Mouse (Mus musculus) CH12.LX (cell line): ENCODE measurements at regions not wholly inside any gene's neighbourhood (a gene's known extent, or its start where the extent isn't known, plus 50 kb on each side); places are given as distances from the start of the nearest gene placed in this dataset.

Source experiments
- DNase-seq: peaks from one replicate; pipeline ENCODE4 v3.0.0-alpha.2; 2013; ENCODE audit errors: extremely low read depth
- H3K27ac ChIP-seq: 2 replicates; pipeline ENCODE4 v1.5.1; 2012; ENCODE audit warnings: low read depth, mild to moderate bottlenecking, control low read depth, moderate library complexity; ENCODE audit not compliant: insufficient read depth
- H3K27me3 ChIP-seq: replicated peaks from 2 replicates; pipeline ENCODE3; 2012; ENCODE audit warnings: inconsistent platforms
- H3K36me3 ChIP-seq, 2 experiments: replicated peaks in 1 of 2; 2 replicates each; pipeline versions ENCODE3 to v1.6.1; 2012; ENCODE audit warnings: inconsistent platforms in 1 of 2, low read length in 1 of 2, mild to moderate bottlenecking in 1 of 2, mixed read lengths in 1 of 2, moderate library complexity in 1 of 2; ENCODE audit not compliant: control insufficient read depth in 1 of 2, insufficient read depth in 1 of 2
- H3K4me1 ChIP-seq, 2 experiments: 2 replicates each; pipeline ENCODE4 v1.6.1; 2012; ENCODE audit warnings: inconsistent platforms in 1 of 2, moderate library complexity in 1 of 2; ENCODE audit not compliant: insufficient read depth in 2 of 2, control insufficient read depth in 1 of 2
- H3K4me2 ChIP-seq: 2 replicates; pipeline ENCODE4 v1.6.1; 2012; ENCODE audit warnings: low read depth, mild to moderate bottlenecking, control low read depth; ENCODE audit not compliant: poor library complexity, insufficient read depth, severe bottlenecking
- H3K4me3 ChIP-seq, 3 experiments: fragments of 150-350 bp in 1 of 3; sonication (generic) in 1 of 3; replicated peaks in 1 of 3; 2 replicates each; pipeline versions ENCODE3 to v1.5.1; 2011 to 2012; ENCODE audit warnings: low read depth in 2 of 3, low read length in 2 of 3, mild to moderate bottlenecking in 2 of 3, moderate library complexity in 2 of 3, control low read depth in 1 of 3, improper control_type of control experiment in 1 of 3, inconsistent platforms in 1 of 3, mixed read lengths in 1 of 3; ENCODE audit not compliant: poor library complexity in 1 of 3
- H3K79me2 ChIP-seq: replicated peaks from 2 replicates; pipeline ENCODE4 v1.6.1; 2012; ENCODE audit warnings: mild to moderate bottlenecking, moderate library complexity; ENCODE audit not compliant: control insufficient read depth, poor library complexity, insufficient read depth, severe bottlenecking; ENCODE audit errors: extremely low read depth
- H3K9ac ChIP-seq: 2 replicates; pipeline ENCODE4 v1.6.1; 2012; ENCODE audit warnings: low read depth, mild to moderate bottlenecking, control low read depth, moderate library complexity; ENCODE audit not compliant: insufficient read depth
- H3K9me3 ChIP-seq: replicated peaks from 2 replicates; pipeline ENCODE3; 2012; ENCODE audit warnings: low read length, inconsistent platforms, mixed read lengths
- BHLHE40 ChIP-seq: IDR thresholded peaks from 2 replicates; pipeline ENCODE4 v1.6.1; 2011; ENCODE audit warnings: mild to moderate bottlenecking, low read depth, low read length, improper control_type of control experiment
- CHD2 ChIP-seq: IDR thresholded peaks from 2 replicates; pipeline ENCODE4 v1.6.1; 2011; ENCODE audit warnings: low read length, improper control_type of control experiment
- CTCF ChIP-seq, 2 experiments: IDR thresholded peaks in 1 of 2; conservative IDR thresholded peaks in 1 of 2; 2 replicates each; pipeline ENCODE4 v1.5.1; 2011 to 2012; ENCODE audit warnings: low read depth in 2 of 2, low read length in 2 of 2, improper control_type of control experiment in 1 of 2, inconsistent platforms in 1 of 2, mild to moderate bottlenecking in 1 of 2, moderate library complexity in 1 of 2
- E2F4 ChIP-seq: IDR thresholded peaks from 2 replicates; pipeline ENCODE4 v1.6.1; 2011; ENCODE audit warnings: low read depth, low read length, improper control_type of control experiment; ENCODE audit not compliant: insufficient replicate concordance
- ELF1 ChIP-seq: IDR thresholded peaks from 2 replicates; pipeline ENCODE4 v1.6.1; 2014; ENCODE audit warnings: low read depth, mild to moderate bottlenecking, inconsistent platforms, low read length, improper control_type of control experiment
- EP300 ChIP-seq: IDR thresholded peaks from 2 replicates; pipeline ENCODE4 v1.6.1; 2011; ENCODE audit warnings: low read length, improper control_type of control experiment
- HCFC1 ChIP-seq: IDR thresholded peaks from 2 replicates; pipeline ENCODE4 v1.6.1; 2012; ENCODE audit warnings: low read depth, mild to moderate bottlenecking, inconsistent platforms, low read length, improper control_type of control experiment
- IRF4 ChIP-seq: IDR thresholded peaks from 2 replicates; pipeline ENCODE4 v1.6.1; 2014; ENCODE audit warnings: low read depth, mild to moderate bottlenecking, inconsistent platforms, low read length, improper control_type of control experiment
- JUN ChIP-seq: IDR thresholded peaks from 2 replicates; pipeline ENCODE4 v1.6.1; 2011; ENCODE audit warnings: low read depth, mild to moderate bottlenecking, low read length, improper control_type of control experiment, moderate library complexity; ENCODE audit not compliant: insufficient read depth
- JUND ChIP-seq: conservative IDR thresholded peaks from 2 replicates; pipeline ENCODE4 v1.6.1; 2011; ENCODE audit warnings: low read depth, low read length, improper control_type of control experiment
- MAZ ChIP-seq: IDR thresholded peaks from 2 replicates; pipeline ENCODE4 v1.6.1; 2012; ENCODE audit warnings: low read depth, mild to moderate bottlenecking, inconsistent platforms, low read length, improper control_type of control experiment, moderate library complexity
- MEF2A ChIP-seq: IDR thresholded peaks from 2 replicates; pipeline ENCODE4 v1.6.1; 2014; ENCODE audit warnings: low read depth, mild to moderate bottlenecking, inconsistent platforms, low read length, improper control_type of control experiment, borderline replicate concordance
- MXI1 ChIP-seq: IDR thresholded peaks from 2 replicates; pipeline ENCODE4 v1.6.1; 2011; ENCODE audit warnings: mild to moderate bottlenecking, low read depth, low read length, improper control_type of control experiment
- NELFE ChIP-seq: IDR thresholded peaks from 2 replicates; pipeline ENCODE4 v1.6.1; 2011; ENCODE audit warnings: low read depth, low read length, improper control_type of control experiment
- PAX5 ChIP-seq: IDR thresholded peaks from 2 replicates; pipeline ENCODE4 v1.6.1; 2012; ENCODE audit warnings: low read length, inconsistent platforms, mixed read lengths
- POLR2A ChIP-seq: IDR thresholded peaks from 2 replicates; pipeline ENCODE4 v1.6.1; 2011; ENCODE audit warnings: low read depth, mild to moderate bottlenecking, improper control_type of control experiment, low read length
- POLR2AphosphoS2 ChIP-seq: IDR thresholded peaks from 2 replicates; pipeline ENCODE4 v1.6.1; 2011; ENCODE audit warnings: low read depth, low read length, improper control_type of control experiment
- RAD21 ChIP-seq: IDR thresholded peaks from 2 replicates; pipeline ENCODE4 v1.6.1; 2011; ENCODE audit warnings: low read depth, mild to moderate bottlenecking, low read length, improper control_type of control experiment, moderate library complexity
- RCOR1 ChIP-seq: conservative IDR thresholded peaks from 2 replicates; pipeline ENCODE4 v1.6.1; 2012; ENCODE audit warnings: low read depth, mild to moderate bottlenecking, inconsistent platforms, low read length, improper control_type of control experiment
- SIN3A ChIP-seq: IDR thresholded peaks from 2 replicates; pipeline ENCODE4 v1.6.1; 2012; ENCODE audit warnings: low read length, improper control_type of control experiment, inconsistent platforms
- SMC3 ChIP-seq: IDR thresholded peaks from 2 replicates; pipeline ENCODE4 v1.6.1; 2011; ENCODE audit warnings: low read depth, low read length, improper control_type of control experiment
- UBTF ChIP-seq: IDR thresholded peaks from 2 replicates; pipeline ENCODE4 v1.6.1; 2012; ENCODE audit warnings: low read depth, mild to moderate bottlenecking, inconsistent platforms, low read length, improper control_type of control experiment, moderate library complexity
- USF2 ChIP-seq: conservative IDR thresholded peaks from 2 replicates; pipeline ENCODE4 v1.6.1; 2011; ENCODE audit warnings: low read depth, low read length, improper control_type of control experiment
- ZC3H11A ChIP-seq: IDR thresholded peaks from 2 replicates; pipeline ENCODE4 v1.6.1; 2012; ENCODE audit warnings: low read depth, mild to moderate bottlenecking, inconsistent platforms, low read length, improper control_type of control experiment
- ZKSCAN1 ChIP-seq: IDR thresholded peaks from 2 replicates; pipeline ENCODE4 v1.6.1; 2012; ENCODE audit warnings: low read depth, inconsistent platforms, low read length, improper control_type of control experiment, borderline replicate concordance
- dilution Hi-C: fragments of 300-500 bp; cut with MboI; formaldehyde crosslinking; loops from 2 replicates; pipeline ENCODE4 v1.14.3; 2020; ENCODE audit warnings: low sequenced_read_pairs; ENCODE audit not compliant: extremely low pct_unique_long_range_greater_than_20kb, extremely low pct_ligation_motif_present
- in situ Hi-C: fragments of 300-500 bp; cut with MboI; formaldehyde crosslinking; loops from 3 replicates; pipeline ENCODE4 v1.14.3; 2019; ENCODE audit warnings: low sequenced_read_pairs, low pct_ligation_motif_present, low pct_unique_long_range_greater_than_20kb, mixed read lengths

- dilution Hi-C loops: no loop called here
- no peaks in the 10 kb centered on the region for H3K9me3 ChIP-seq
- H3K79me2 ChIP-seq: no peaks in the 10 kb centered on the region
- H3K36me3 ChIP-seq: no peaks in the 10 kb centered on the region
- H3K4me3 ChIP-seq: no peak overlapping the region
- H3K27me3 ChIP-seq: no peaks in the 10 kb centered on the region
- TF ChIP-seq IRF4 (no peak), SIN3A (no peak), ZC3H11A (no peak), MAZ (no peak), SMC3 (peak; percentile 43), RCOR1 (no peak), USF2 (no peak), ZKSCAN1 (no peak), BHLHE40 (no peak), E2F4 (no peak), HCFC1 (no peak), UBTF (no peak), CHD2 (no peak), MXI1 (no peak), JUN (no peak), RAD21 (peak; percentile 16), PAX5 (no peak), ELF1 (no peak), EP300 (no peak), POLR2A (no peak), CTCF (conservative IDR thresholded peaks at IDR 0.05 in 1 of 2, IDR thresholded peaks at IDR 0.05 in 1 of 2; ENCODE audit: low read depth in 2 of 2, low read length in 2 of 2) (peak in 1 of 2 experiments; percentile 24; a peak in 2 of 4 replicates)
- no peak overlapping the region for H3K9ac ChIP-seq
- peaks cover 0 to 16% of the 10 kb centered on the region in 2 experiments; a peak in 2 of 4 replicates for H3K4me1 ChIP-seq
- H3K27ac ChIP-seq: no peak overlapping the region
- in situ Hi-C loops: no loop called here
- no peak overlapping the region for H3K4me2 ChIP-seq
- no peak for DNase-seq
Measured at GRCm38 (mm10) chr7:83438538-83439393, 146.0 kb upstream of the Tmc3 start.

GRCm38 (mm10) chr7:83443596-83444278 lies 141.0 kb upstream of the Tmc3 start:
- in situ Hi-C loops: no loop called here
- dilution Hi-C loops: no loop called here
- H3K4me3 ChIP-seq: no peak overlapping the region
- H3K79me2 ChIP-seq: no peaks in the 10 kb centered on the region
- peaks cover 0 to 7% of the 10 kb centered on the region in 2 experiments; a peak in 2 of 4 replicates for H3K4me1 ChIP-seq
- no peaks in the 10 kb centered on the region for H3K36me3 ChIP-seq
- H3K9ac ChIP-seq: no peak overlapping the region
- no peaks in the 10 kb centered on the region for H3K27me3 ChIP-seq
- no peak overlapping the region for H3K27ac ChIP-seq
- TF ChIP-seq MEF2A (no peak), ZC3H11A (no peak), RCOR1 (no peak), POLR2AphosphoS2 (no peak), ELF1 (no peak), USF2 (no peak), JUND (no peak), HCFC1 (no peak), POLR2A (no peak), SMC3 (no peak), NELFE (no peak), CTCF (conservative IDR thresholded peaks at IDR 0.05 in 1 of 2, IDR thresholded peaks at IDR 0.05 in 1 of 2; ENCODE audit: low read depth in 2 of 2, low read length in 2 of 2) (no peak)
- no peak for DNase-seq
- no peak overlapping the region for H3K4me2 ChIP-seq
- H3K9me3 ChIP-seq: no peaks in the 10 kb centered on the region
